Mouse (Mus musculus) cerebellum, adult 8-10 months (tissue): ENCODE measurements around the gene Sag.

Experiments
- DNase-seq: peaks from one replicate; pipeline ENCODE4 v3.0.0; 2022

Gene Sag

DNA sequence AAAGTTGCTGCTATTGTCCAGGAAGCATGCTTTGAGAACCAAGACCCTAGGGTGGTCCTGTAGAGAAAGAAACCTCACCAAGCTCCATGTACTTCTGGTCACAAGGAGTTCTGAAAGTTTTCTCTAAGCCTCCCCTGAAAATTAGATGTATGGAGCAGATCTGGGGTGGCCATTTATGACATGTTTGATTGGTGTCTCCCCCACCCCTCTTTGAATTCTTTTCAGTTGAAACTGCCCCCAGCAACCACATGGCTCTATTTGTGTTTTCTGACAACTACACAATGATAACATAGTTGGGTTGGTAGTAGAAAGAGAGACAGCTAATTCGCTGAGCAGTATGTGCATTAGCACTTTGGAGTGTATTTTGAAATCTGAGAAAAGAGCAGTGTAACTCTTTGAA, 52.0 kb downstream of the Sag start:
- no peak for DNase-seq

DNA sequence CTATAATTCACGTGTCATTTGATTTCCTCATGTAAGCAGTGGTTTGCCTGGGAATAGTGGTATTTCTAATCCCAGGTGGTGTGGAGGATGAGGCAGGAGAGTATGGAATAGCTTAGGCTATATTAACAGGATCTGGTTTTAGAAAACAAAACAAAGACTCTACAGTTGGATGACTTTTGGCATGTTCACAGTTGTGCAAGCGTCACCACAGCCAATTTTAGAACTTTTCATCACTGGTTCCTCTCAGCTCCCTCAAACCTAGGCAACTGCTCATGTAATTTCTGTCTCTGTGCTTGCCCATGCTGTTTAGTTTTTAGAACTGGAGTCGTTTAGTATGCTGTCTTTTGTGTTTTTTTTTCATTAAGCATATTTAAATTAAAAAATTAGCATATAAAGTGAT, 53.3 kb downstream of the Sag start:
- DNase-seq, result no peak

DNA sequence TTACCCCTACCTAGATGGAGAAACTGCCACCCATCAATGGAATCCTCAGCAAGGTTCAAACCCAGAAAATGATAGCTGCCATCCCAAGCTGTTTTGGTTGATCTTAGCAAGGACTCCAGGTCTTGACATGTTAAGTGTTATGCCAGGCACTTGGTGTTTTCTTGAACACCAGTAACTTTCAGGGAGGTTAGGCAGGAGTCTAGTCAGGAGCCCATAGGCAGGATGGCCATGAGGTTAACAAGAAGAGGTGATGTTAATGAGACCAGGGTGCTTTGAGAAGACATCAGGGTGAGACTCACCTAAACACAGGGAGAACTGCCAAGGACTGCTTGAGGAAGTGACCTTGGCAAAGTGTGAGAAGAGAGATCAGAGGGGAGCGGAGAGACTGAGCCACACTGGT, 54.6 kb downstream of the Sag start:
- DNase-seq, result no peak

DNA sequence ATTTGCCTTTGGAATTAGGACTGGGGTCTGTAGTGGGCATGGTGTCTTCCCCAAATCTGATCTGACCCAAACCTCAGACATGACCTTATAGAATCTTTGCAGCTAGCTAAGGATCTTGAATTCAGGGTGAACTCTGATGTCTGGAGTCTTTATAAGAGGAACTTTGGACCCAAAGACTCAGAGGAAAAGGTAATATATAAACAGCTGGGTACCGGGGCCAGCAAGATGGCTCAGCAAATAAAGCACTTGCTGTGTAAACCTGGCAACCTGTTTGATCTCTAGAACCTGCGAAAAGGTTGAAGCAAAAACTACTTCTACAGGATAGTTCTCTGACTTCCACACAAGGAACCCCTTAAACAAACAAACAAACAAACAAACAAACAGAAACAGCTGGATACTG, 55.0 kb downstream of the Sag start:
- DNase-seq, result no peak

DNA sequence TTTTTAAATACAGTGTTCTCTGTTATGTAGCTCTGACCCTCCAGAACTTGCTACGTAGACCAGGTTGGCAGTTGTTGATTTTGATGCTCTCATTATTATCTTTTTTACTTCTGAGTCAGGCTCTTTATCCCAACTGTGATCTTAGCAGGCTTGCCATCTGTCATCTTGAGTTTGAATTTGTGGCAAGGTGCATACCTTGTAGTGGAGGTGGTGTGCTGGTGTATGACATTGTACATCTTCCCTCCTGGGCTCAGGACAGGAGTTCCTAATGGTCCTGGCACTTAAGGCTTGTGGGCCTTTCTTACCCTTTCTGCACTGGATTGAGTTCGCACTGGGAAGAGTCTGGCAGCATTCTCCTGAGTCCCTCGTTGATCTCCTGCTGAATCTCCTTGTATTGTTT, 60.1 kb downstream of the Sag start:
- DNase-seq, result no peak

DNA sequence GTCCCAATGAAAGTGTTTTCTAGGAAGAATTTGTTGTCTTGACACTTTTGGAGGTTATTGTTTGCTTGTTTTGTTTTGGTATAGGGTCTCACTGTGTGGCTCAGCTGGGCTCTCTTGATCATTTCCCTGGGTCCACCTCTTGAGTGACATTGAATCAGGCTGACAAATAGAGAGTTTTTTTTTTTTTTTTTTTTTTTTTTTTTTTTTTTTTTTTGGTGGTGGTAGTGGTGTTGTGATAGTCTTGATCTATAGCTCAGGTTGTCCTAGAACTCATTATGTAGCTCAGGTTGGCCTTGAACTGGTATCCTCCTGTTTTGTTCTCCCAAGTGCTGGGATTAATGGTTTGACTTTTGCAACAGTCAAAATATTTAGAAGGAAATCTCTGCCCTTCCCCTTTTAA, 61.4 kb downstream of the Sag start:
- DNase-seq, result no peak

DNA sequence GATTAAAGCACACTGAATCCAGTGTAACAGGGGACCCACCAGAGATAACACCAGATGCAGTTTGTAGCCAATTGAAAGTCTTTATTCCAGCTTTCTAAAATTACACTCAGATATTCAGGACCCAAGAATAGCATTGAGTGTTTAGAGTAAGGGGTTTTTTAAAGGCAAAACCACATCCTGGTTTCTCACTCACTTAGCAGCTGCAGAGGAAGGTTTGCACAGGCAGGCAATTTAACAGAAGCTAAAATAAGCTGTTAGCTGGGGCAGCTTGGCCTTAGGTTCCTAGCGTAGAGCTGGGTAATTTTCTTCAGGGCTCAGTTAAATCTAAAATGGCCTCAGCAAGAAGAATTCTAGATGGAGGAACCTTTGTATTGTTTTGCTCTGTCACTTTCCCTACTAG, 63.2 kb downstream of the Sag start:
- no peak for DNase-seq

DNA sequence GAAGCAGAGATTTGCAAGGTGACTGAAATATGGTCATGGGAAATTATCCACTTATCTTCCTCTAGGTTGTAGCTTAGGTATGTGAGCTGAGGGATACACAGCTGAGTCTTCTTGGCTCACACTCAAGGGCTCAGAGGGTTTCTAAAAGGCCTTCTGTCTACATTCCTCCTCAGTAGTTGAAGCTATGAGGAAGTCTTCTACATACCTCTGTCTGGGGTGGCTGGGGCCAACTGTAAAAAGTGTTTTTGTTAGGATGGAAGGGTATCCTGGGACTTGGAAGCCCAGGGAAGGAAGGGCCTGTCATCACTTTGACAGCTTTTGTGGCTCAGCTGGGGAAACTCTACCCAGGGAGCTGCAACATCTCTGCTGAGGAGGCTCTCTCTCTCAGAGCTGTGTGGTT, 68.1 kb downstream of the Sag start:
- DNase-seq, result peak; percentile 48

DNA sequence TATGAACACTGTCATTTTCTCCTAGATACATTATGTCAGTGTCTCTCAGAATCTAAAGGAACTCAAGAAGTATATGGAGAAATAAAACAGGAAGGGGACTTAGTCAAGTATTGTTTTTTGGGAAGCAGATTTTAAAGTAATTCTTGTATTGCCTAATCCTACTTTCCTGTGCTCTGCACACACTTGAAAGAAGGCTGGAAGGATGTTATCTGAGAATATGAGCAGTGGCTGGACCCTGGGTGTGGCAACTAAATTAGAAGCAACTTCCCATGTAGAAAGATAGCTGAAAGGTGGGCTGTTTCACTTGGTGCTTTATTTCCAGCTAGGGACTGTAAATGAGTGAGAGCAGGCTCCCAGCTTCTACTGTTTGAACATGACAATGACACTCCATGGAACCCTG, 69.6 kb downstream of the Sag start:
- no peak for DNase-seq

DNA sequence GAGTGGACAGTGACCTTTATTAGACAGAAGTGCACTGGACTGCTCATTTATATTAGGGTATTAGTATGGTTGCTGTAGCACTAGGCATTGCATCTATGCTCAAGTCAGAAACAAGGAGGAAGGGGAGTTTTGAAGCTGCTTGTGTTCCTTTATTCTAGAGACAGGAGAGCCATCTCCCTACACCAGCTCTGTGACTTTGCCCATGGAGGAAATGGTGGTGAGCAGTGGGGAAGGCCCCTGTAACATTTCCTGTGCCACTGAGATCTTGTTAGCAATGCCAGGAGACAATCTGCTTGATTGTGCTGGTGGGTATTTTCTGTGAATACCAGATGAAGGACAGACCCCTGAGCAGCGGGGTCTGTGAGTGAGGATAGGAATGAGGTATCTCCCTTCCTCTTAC, 72.6 kb downstream of the Sag start:
- DNase-seq, result no peak

DNA sequence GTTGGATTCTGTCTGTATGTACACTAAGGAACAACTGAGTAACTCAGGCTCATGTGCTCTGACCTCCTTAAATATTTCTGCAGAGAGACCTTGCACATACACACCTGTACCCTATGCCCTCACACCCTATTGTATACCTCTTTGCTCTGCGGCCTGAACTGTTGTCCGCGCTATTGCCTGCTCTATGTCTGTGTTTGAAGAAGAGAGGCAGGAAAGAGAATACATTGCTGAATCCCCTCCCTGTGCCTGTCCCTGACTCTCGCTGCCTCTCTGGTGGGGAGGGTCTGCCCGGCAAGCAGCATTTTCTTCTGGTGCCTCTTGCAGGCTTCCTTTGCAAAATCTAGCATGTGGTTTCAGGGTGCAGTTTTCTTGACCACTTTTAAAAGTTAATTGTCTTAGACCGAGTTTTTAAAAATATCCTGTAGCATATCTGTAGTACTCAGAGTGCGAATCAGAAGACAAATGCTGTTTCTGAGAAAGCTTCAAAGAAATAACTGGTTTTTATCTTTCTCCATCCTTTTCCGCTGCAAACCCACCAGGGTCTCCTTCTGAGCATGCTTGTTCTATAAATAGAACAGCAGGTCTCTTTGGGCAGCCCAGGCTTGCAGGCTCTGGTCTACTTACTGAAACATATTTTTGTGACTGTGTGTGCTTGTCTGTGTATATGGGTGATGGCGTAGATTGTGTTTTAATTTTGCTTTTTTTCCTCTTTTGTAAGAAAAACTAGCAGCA, 74.2 kb downstream of the Sag start:
- no peak for DNase-seq

DNA sequence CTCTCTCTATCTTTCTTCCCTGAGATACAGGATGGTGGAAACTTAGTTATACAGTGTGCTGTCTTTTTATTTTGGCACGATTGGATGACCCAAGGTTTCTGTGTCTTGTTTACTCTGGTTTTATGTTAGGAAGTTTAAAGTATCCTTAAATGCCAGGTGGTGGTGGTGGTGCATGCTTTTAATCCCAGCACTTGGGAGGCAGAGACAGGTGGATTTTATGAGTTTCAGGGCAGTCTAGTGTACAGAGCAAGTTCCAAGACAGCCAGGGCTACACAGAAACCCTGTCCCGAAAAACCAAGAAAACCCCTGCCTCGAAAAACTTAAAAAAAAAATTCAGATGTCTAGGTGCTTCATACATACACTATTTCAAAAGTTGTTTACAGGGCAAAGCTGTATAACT, 75.6 kb downstream of the Sag start:
- no peak for DNase-seq

DNA sequence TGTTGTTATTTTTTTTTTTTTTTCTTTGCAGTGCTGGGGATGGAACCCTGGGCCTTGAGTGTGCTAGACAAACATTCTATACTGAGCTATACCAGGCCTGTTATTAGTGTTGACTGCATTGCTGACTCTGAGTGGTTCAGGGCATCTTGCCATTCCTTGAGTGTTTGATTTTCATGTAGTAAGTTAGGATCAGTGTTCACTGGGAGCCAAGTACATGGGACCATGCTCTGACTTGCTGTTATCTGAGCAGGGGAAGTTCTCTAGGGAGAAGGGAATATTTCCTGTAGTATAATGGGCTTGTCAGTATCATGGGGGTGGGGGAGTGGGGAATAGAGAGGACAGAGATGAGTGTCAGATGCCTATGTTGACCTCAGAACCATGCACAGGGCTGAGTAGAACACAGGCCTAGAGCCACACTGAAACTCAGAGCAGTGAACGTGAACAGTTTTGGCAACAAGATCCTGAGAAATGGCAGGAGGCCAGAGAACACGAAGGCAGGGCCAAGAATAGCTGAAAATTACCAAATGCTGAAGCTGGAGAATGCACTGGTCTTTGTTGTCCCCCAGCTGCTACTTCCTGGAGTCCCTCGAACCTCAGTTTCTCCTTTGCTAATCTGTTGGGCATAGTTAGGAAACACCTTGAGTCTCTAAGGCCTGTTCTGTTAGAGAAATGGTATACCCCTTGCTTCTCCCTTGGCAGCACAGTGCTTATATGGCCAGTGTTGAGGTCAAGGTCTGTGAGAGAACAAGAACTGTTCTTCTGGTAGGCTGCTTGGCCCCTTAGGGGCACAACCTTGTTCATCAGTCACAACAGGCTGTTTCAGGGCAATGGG, 76.2 kb downstream of the Sag start:
- peak; percentile 89 for DNase-seq

DNA sequence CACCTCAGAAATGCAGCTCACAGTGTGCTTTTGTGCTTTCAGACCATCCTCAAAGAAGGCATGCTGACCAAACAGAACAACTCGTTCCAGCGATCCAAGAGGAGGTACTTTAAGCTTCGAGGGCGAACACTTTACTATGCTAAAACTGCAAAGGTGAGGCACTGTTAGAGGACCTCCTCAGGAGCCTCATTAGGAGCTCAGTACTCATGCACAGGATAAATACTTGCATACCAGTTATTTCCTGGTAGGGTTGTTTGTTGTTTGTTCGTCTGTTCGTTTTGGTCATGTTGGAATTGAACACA, 76.8 kb downstream of the Sag start:
- no peak for DNase-seq

DNA sequence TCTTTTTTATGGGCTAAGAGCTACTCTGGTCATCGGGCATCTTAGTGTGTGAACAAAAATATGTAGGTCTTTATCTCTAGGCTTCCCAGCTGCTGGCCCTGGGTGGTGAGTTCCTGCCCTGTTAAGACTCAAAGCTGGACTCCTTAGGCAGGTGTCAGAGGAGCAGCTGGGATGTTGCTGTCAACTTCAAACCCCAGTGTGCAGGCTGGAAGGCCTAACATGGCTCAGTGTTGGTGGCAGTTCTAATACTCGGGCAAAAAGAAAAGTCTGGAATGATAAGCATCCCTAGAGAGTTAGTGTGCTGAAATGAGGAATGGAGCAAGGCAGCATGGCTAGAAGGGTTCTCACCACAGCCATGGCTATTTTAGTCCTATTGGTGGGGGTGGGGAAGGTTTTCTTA, 77.4 kb downstream of the Sag start:
- no peak for DNase-seq

DNA sequence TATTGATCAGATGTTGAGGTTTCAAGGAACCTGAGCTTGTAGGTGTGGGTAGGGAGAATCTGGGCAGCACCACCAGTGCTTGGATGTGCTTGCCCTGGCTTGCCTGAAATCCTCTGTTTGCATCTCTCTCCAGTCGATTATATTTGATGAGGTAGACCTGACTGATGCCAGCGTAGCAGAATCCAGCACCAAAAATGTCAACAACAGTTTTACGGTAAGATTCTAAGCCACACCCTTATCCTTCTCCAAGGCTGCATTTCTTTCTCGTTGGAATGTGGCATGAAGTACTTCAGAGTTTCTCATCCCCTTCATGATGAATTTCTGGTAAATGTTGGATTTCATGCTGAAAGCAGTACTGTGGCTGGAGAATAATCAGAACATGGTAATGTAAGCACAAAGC, 78.2 kb downstream of the Sag start:
- DNase-seq, result no peak

DNA sequence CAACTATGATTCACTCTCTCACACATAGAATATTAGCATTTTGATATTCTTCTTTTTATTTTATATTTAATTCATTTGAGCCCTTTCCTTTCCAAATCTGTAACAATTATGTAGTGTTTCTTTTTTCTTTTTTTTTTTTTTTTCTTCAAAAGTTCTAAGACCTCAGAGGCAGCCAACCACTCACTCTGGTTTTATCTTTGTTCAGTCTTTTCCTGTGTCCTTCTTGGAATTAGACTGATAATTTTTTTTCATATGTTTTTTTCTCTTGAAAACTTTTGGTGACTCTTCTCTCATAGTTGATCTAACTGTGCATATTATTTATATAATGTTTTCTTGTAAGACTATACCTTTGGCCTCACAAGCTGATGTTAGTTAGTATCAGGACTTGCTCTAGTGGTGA, 79.1 kb downstream of the Sag start:
- no peak for DNase-seq

DNA sequence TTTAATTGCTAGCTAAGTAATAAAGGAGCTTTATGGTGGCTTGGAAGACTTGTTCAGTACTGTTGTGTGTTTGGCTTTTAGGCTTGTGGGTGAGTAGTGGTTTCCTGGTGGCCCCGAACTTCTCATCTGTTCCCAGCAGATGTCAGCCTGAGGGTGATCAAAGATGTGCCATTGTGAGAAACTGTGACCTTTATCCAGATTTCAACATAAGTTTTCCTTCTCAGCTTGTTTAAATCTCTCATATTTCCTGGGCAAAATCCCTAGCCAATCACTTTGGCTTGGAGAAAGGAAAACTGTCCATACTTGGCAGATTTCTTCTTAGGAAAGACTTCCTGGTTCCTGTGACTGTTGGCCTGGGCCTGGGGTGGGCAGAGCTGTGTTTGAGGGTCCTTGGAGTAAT, 87.5 kb downstream of the Sag start:
- DNase-seq, result no peak

DNA sequence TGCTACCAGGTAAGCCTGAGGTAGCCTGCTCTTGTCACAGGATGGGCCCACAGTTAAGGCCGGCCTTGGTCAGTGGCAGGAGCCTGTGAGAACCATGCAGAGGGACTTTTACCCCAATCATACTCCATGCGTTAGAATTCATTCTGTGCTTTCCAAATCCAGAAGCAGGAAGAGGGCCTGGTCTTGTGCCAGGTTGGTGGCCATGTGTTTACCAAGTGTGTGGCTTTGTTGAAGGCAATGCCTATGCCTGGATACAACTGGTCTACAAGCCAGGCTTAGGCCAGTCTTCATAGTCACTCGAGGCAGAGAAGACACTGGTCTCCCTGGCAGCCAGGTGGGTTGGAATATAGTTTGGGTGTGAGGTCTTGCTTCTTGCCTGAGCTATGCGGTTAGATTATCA, 88.2 kb downstream of the Sag start:
- peak; percentile 45 for DNase-seq

DNA sequence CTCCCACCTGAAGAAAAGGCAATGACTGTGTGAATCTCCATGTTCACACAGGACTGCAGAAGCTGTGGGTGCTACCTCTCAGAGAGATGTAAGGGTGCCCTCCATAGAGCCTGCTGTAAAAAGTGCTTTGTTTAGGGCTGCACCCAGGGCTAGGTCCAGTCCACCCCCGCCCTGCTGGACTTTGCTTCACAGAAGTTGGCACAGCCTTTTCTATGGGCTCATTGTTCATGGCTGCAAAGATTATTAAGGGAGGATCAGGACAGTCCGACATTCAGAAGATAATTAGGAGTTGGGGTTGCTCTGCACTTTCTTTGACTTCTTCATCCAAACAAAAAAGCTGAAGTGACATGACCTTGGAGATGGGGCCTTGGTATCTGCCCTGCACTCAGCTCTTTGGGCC, 89.0 kb downstream of the Sag start:
- no peak for DNase-seq

DNA sequence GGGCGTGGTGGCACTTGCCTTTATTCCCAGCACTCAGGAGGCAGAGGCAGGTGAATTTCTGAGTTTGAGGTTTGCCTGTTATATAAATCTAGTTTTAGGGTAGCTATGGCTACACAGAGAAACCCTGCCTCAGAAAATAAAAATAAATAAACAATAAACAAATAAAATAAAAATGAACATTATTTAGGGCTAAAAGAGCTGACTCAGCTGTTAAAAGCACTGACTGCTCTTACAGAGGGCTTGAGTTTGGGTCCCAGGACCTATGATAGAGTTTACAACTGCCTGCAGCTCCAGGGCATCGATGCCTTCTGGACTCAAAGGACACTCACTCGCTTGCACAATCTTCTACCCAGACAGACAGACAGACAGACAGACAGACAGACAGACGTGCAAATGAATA, 89.9 kb downstream of the Sag start:
- no peak for DNase-seq
